Mouse (Mus musculus) kidney, adult 2 months (tissue): ENCODE data around the gene Ano8. TPM values are rescaled to one million over a fixed set of nuclear protein-coding genes. Genes with fewer than 3 reads are reported as not detected.
"Not testable (repeated sequence)": the region's sequence is repeated elsewhere in the genome, so short reads cannot be mapped to it uniquely, and the experiment has no call there.

ENCODE experiments used
- DNase-seq: peaks from one replicate; pipeline ENCODE4 v3.0.0; 2021
- H3K27ac ChIP-seq: fragments of 200-500 bp; 2 replicates; pipeline ENCODE4 v1.5.1; 2012; ENCODE audit warnings: low read depth, low read length, control low read depth, inconsistent platforms; ENCODE audit not compliant: insufficient read depth
- H3K27me3 ChIP-seq: fragments of 200-500 bp; replicated peaks from 2 replicates; pipeline ENCODE4 v1.6.1; 2012; ENCODE audit warnings: mild to moderate bottlenecking, moderate library complexity, low read length, inconsistent platforms; ENCODE audit not compliant: control insufficient read depth, insufficient read depth
- H3K36me3 ChIP-seq: fragments of 200-500 bp; 2 replicates; pipeline ENCODE4 v1.6.1; 2012; ENCODE audit warnings: mild to moderate bottlenecking, moderate library complexity, low read length, inconsistent platforms; ENCODE audit not compliant: control insufficient read depth, insufficient read depth
- H3K4me1 ChIP-seq: fragments of 200-500 bp; 2 replicates; pipeline ENCODE4 v1.6.1; 2011; ENCODE audit warnings: low read length; ENCODE audit not compliant: control insufficient read depth, insufficient read depth
- H3K4me3 ChIP-seq: fragments of 200-500 bp; 2 replicates; pipeline ENCODE4 v1.5.1; 2011; ENCODE audit warnings: mild to moderate bottlenecking, low read depth, low read length, control low read depth; ENCODE audit not compliant: insufficient read depth
- CTCF ChIP-seq: fragments of 200-500 bp; conservative IDR thresholded peaks from 2 replicates; pipeline ENCODE4 v1.5.1; 2011; ENCODE audit warnings: low read depth, mild to moderate bottlenecking, control low read depth, low read length, moderate library complexity, mixed read lengths; ENCODE audit not compliant: insufficient read depth, insufficient read length
- POLR2A ChIP-seq: fragments of 200-500 bp; IDR thresholded peaks from one replicate; pipeline ENCODE4 v1.6.1; 2011; ENCODE audit warnings: low read depth, low read length, control low read depth
- WGBS: fragments of 180-500 bp; shearing (Covaris S2); methylation state at CpG from one replicate; pipeline ENCODE4 v1.1.7; 2018; 5-methylcytosine and 5-hydroxymethylcytosine counted together
- polyA plus RNA-seq: library from polyadenylated mRNA; depleted of rRNA; stranded (reverse); fragments of >200 nt; gene quantifications from 2 replicates; pipeline ENCODE4 v1.2.3, GENCODE M21; 2012; rRNA removed

Gene Ano8
- 12.6 and 15.2 TPM in 2 replicates for polyA plus RNA-seq

DNA sequence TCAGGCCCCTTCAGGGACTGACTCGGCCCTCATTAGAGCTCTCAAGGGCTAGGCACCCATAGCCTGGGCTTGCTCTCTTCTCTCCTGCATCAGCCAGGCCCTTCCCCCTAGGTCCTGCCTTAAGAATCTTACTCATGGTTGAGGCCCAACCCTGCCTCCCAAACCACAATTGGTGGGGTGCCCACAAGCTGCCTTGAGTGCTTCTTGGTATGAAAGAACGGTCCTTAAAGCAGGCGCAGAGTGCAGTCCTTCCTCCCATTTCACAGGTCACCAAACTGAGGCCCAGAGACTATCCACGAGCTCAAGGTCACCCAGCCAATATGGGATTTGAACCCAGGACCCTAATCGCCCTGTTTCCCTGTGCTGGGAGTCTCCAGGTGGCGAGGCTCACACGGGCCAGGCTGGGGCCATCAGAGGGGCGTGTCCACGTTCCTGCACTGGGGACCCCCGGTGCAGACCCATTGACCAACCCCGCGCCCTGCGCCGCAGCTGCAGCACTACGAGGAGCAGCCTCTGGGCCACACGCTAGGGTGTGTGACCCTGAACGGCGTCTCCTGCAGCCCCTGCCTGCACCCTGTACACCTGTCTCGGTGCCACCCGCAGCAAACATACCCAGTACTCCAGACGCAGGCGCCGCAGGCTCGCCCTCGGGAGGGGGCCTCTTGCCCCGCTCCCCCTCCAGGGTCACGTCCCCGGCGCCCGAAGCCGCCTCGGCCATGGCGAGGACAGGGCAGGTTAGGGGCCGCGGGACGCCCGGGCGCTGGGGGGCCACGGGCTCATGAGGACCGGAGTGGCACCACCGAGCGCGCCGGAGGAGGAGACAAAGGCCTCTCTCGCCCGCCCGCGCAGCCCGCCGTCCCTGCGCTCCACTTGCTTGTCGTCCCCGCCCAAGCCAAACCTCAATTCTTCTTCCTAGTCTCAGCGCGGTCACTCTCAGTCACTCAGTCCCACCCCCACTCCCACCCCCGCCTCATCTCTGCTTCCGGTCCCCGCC lies at the start of gene Ano8:
TSS of gene Ano8 (minus strand) at position 822 of the 994 bp plus-strand sequence.
- Histone ChIP-seq H3K4me1 (peaks cover 4% of the 10 kb centered on the region; the same call in 1 of the 2 replicates), H3K27me3 (no peaks in the 10 kb centered on the region), H3K36me3 (no peaks in the 10 kb centered on the region), H3K27ac (peak within 1 kb of the TSS; percentile 19), H3K4me3 (peak within 1 kb of the TSS; percentile 74)
- DNase-seq: peak; percentile 90
- WGBS: 6% methylated on average over 57 of the region's 58 CpGs
- no peak for TF ChIP-seq CTCF
- TF ChIP-seq POLR2A: no peak

DNA sequence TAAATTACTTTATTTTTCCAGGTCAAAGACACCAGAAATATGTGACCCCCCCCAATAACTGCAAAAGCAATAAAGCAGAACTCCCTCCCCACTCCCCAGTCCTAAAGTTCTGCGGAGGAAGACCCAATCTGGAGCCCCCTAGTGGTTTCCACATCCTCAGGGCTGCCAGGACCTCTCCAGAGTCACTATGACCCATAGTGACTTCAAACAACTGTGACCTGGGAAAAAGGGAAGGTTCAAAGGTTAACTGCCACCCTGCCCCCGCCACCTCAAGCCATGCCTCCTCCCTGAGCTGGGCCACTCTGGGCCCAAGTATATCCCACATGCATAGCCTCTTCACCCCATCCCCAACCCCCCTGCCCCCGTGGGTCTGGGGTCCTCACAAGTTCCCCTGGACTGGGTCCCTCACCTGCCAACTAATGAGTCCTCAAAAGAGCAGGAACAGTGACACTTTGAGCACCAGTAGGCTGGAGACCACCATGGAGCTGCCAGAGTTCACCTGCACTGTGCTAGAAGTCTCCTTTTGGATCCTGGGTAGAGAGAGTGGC lies 48.6 kb upstream of the Ano8 start:
- no peak for DNase-seq
- H3K27ac ChIP-seq: no peak overlapping the region
- peak; percentile 28; the same call in 1 of the 2 replicates for TF ChIP-seq CTCF
- no peak for TF ChIP-seq POLR2A
- H3K27me3 ChIP-seq: no peaks in the 10 kb centered on the region
- H3K36me3 ChIP-seq: no peaks in the 10 kb centered on the region
- H3K4me1 ChIP-seq: 0 out of 2 replicates have a peak, but pooled peaks cover 4% of the 10 kb centered on the region
- WGBS: 51% methylated on average over 3 of the region's 3 CpGs
- no peak overlapping the region for H3K4me3 ChIP-seq

DNA sequence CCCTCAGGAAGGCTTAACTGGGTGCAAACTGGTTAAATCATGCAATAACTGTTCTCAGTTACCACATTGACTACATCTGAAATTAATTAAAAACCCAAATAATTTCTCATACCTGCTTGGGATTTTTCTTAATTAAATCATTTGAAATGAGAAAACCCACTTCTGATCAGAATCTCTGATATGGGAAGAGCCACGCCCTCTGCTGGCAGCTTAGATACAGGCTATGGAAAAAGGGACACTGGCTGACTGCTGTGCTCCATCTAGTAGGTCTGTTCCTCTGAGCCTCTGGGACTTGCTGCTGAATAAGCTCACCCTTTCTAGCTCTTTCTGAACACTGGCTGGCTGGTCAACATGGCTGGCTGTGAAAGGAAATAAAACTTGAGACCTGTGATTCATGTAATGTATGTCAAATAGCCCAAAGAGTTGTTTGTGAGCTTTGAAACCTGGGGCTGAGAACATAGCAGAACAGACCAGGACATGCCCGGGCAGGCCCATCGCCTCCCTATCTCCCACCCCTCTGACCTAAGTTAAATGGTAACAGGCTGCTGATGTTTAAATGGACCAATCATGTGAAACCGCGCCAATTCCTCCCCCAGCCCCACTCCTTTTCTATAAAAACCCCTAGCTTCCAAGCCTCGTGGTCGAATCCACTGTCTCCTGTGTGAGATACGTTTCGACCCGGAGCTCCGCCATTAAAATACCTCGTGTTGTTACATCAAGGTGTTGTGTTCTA lies 45.1 kb upstream of the Ano8 start:
- H3K27me3 ChIP-seq, H3K27ac ChIP-seq, H3K4me3 ChIP-seq, H3K4me1 ChIP-seq, H3K36me3 ChIP-seq: not testable (repeated sequence)
- TF ChIP-seq CTCF: peak; percentile 45
- WGBS: 72% methylated on average over 7 of the region's 12 CpGs
- DNase-seq: peak; percentile 50

DNA sequence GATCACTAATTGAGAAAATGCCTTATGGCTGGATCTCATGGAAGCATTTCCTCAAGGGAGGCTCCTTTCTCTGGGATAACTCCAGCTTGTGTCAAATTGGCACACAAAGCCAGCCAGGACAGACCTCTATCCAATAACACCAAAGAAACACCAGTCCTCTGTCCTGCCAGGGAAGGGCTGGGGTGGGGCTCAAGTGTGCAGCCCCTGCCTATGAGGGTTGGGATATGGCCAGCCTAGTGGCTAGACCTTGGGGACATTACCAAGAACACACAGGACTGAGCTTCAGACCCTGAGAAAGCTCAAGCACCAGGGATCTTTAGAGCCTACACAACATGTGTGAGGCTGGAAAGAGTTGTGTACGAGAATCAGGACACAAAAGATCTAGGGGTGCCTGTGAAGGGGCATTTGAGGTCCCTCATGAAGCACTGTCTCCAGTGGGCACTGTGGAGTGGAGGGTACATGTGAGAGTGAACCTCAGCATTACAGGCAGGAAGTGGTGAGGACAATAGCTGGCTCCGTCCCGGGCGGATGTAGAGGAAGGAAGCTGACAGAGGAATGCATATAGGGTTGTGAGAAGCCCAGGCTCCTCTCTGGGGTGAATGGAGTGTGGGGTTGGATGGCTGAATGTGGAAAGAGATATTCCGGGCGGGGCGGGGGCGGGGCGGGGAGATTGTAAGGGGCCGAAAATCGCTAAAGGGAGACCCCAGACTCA lies 42.8 kb upstream of the Ano8 start:
- Histone ChIP-seq H3K27ac (peak overlapping the region; percentile 90), H3K36me3 (no peaks in the 10 kb centered on the region), H3K4me3 (no peak overlapping the region), H3K4me1 (peaks cover 3% of the 10 kb centered on the region; the same call in 1 of the 2 replicates), H3K27me3 (no peaks in the 10 kb centered on the region)
- 65% methylated on average over 11 of the region's 11 CpGs for WGBS
- TF ChIP-seq CTCF (no peak), POLR2A (no peak)
- DNase-seq: peak; percentile 70

DNA sequence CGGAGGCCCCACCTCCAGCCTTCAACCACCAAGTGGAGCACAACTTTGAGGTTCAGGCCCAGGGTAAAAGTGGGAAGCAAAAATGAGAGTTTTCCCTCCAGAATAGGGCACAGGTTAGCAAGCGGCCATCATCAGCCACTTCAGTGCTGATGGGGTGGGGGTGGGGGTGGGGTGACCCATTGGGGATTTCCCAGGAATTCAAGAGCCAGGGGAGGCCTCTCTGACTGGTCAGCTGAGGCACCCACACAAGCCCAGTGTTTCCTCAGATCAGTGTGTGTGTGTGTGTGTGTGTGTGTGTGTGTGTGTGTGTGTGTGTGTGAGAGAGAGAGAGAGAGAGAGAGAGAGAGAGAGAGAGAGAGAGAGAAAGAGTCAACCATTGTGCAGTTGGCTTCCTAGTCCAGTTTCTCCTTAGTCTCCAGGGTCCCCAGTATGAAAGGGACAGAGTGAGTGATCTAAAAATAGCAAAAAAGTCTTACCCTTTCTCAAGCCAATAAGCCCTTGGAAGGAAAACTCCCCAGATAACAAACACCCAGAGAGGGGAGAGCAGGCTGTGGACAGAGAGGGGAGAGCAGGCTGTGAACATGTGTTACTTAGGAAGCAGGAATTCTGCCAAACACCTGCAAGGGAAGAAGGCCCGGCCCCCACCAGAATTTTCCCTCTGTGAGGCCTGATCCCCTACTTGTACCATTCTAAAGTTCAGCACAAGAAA lies 41.6 kb upstream of the Ano8 start:
- Histone ChIP-seq H3K27me3 (no peaks in the 10 kb centered on the region), H3K4me1 (peaks cover 3% of the 10 kb centered on the region; the same call in 1 of the 2 replicates), H3K27ac (0 out of 2 replicates have a peak overlapping the region, but pooled peaks have one; percentile 42), H3K4me3 (no peak overlapping the region), H3K36me3 (no peaks in the 10 kb centered on the region)
- 67% methylated on average over 3 of the region's 3 CpGs for WGBS
- TF ChIP-seq CTCF (no peak), POLR2A (no peak)
- DNase-seq: no peak

DNA sequence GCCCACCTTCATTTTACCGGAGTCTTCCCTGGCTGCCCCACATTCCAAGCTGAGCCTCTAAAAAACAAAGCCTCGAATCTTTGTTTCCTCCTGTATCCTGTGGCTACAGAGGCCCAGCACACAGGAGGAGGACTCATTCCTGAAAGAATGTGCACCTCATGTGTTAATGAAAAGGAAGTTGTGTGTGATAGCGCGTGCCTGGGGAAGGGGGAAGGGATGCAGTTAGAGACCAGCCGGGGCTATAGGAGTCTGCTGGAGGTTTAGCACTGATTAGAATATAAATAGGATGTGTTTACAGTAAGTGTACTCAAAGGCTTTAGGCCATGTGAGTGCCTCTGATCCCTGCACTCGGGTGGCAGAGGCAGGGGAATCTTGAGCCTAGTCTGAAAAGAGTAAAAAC lies 40.5 kb upstream of the Ano8 start:
- TF ChIP-seq CTCF (no peak), POLR2A (no peak)
- peaks cover 3% of the 10 kb centered on the region; the same call in 1 of the 2 replicates for H3K4me1 ChIP-seq
- H3K36me3 ChIP-seq: no peaks in the 10 kb centered on the region
- H3K27ac ChIP-seq: no peak overlapping the region
- no peaks in the 10 kb centered on the region for H3K27me3 ChIP-seq
- no peak overlapping the region for H3K4me3 ChIP-seq
- DNase-seq: no peak
- WGBS: 40% methylated on average over 6 of the region's 6 CpGs
